9 mouse cellular contexts compared by ENCODE assay signal in the genomic region with DNA sequence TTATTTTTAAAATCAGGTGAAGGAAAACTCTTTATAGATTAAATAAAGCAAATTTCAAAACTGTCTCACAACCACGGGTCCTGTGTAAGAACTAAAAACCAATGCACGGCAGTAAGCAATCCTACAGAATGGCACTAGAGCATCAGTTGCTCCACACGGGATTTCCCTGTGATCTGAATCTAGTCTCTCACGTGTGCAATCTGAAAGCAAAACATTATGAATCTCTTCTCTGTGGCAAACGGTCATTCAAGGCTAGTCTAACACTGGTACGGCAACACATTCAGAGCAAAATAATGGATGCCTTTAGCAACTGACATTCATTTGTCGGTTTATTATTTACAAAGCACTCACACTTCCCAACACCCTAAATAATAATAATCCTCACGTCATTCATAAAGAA. TPM values are rescaled to one million over a fixed set of nuclear protein-coding genes. Genes with fewer than 3 reads are reported as not detected.
DNase-seq lines count a peak whose midpoint lies in the region; ATAC-seq and TF ChIP-seq lines count a peak whose summit lies in the region.
"Had no signal": no experiment of that assay in that cellular context is flagged by ENCODE, and none has a peak within 500 bp of the region (broad histone marks: within the 10 kb centered on the region; RNA-seq: fewer than 3 reads in every experiment).

No protein-coding gene starts in this region.

- ATAC-seq in limb, embryonic 14.5 days (ENCODE audit: low FRiP score, low read depth), result no peak
- no peak for ATAC-seq in stomach, embryonic 16.5 days (ENCODE audit: insufficient read depth, low FRiP score)
- no peak for ATAC-seq in megakaryocyte progenitor cell, adult 5-6 weeks (replicated peaks; ENCODE audit: poor library complexity)

- DNase-seq in spleen, adult 2 months (ENCODE audit: low read depth in 1 of 2, low spot score in 2 of 2), result no peak
- no peak for DNase-seq in spleen, adult 18-20 months
- DNase-seq in forebrain, embryonic 10.5 days (ENCODE audit: extremely low spot score, low spot score), result no peak
- no peak for DNase-seq in limb, embryonic 14.5 days (ENCODE audit: low spot score)
- no peak for DNase-seq in adrenal gland, adult 8-10 months
- DNase-seq in ovary, postnatal 14 days (ENCODE audit: low spot score), result no peak
- DNase-seq: cerebellum, postnatal 25 days had no signal

- H3K4me3 ChIP-seq in spleen, adult 2 months (ENCODE audit: extremely low read depth, insufficient read depth, insufficient read length), result 0 out of 2 replicates have a peak overlapping the region, but pooled peaks have one; percentile 89
- H3K4me3 ChIP-seq in forebrain, embryonic 10.5 days, result peak overlapping the region; percentile 87
- H3K4me3 ChIP-seq in limb, embryonic 14.5 days (replicated peaks; ENCODE audit: low read length), result peak overlapping the region; percentile 73
- H3K4me3 ChIP-seq in stomach, embryonic 16.5 days (replicated peaks; ENCODE audit: low read length), result peak overlapping the region; percentile 73

- no peak overlapping the region for H3K27ac ChIP-seq in spleen, adult 2 months (ENCODE audit: insufficient read depth, low read length)
- H3K27ac ChIP-seq in forebrain, embryonic 10.5 days, result peak overlapping the region; percentile 88; the same call in 1 of the 2 replicates
- no peak overlapping the region for H3K27ac ChIP-seq in limb, embryonic 14.5 days (replicated peaks; ENCODE audit: low read depth, low read length)
- no peak overlapping the region for H3K27ac ChIP-seq in stomach, embryonic 16.5 days (ENCODE audit: low read length)

- H3K9ac ChIP-seq in limb, embryonic 14.5 days (ENCODE audit: low read depth, low read length, severe bottlenecking), result peak overlapping the region; percentile 75
- peak overlapping the region; percentile 81 for H3K9ac ChIP-seq in stomach, embryonic 16.5 days (ENCODE audit: low read length)

- peaks cover 2% of the 10 kb centered on the region; the same call in 1 of the 2 replicates for H3K4me1 ChIP-seq in spleen, adult 2 months (ENCODE audit: control insufficient read depth, insufficient read depth, insufficient read length)
- peaks cover 19% of the 10 kb centered on the region for H3K4me1 ChIP-seq in forebrain, embryonic 10.5 days
- H3K4me1 ChIP-seq in limb, embryonic 14.5 days (ENCODE audit: control insufficient read depth, insufficient read depth, low read length), result peaks cover 7% of the 10 kb centered on the region; the same call in 1 of the 2 replicates
- H3K4me1 ChIP-seq in stomach, embryonic 16.5 days (ENCODE audit: control insufficient read depth, insufficient read depth, low read length), result peaks cover 8% of the 10 kb centered on the region

- TF ChIP-seq POLR2A in spleen, adult 2 months (IDR thresholded peaks at IDR 0.05; ENCODE audit: low read depth, low read length), result no peak
- no peak for TF ChIP-seq POLR2A in limb, embryonic 14.5 days (IDR thresholded peaks at IDR 0.05; ENCODE audit: borderline replicate concordance, extremely low read depth, insufficient read depth, insufficient read length)

- no peak for TF ChIP-seq CTCF in spleen, adult 2 months (IDR thresholded peaks at IDR 0.05; ENCODE audit: extremely low read depth, insufficient read depth, insufficient read length, insufficient replicate concordance)

- no peaks in the 10 kb centered on the region for H3K27me3 ChIP-seq in spleen, adult 2 months (ENCODE audit: control insufficient read depth, insufficient read depth, low read length)
- H3K27me3 ChIP-seq in forebrain, embryonic 10.5 days (ENCODE audit: poor library complexity, severe bottlenecking), result no peaks in the 10 kb centered on the region
- H3K27me3 ChIP-seq in limb, embryonic 14.5 days (ENCODE audit: control insufficient read depth, insufficient read depth, low read length), result no peaks in the 10 kb centered on the region
- no peaks in the 10 kb centered on the region for H3K27me3 ChIP-seq in stomach, embryonic 16.5 days (ENCODE audit: control insufficient read depth, insufficient read depth, low read length)

- H3K4me2 ChIP-seq in limb, embryonic 14.5 days (replicated peaks; ENCODE audit: low read depth, low read length, severe bottlenecking), result peak overlapping the region; percentile 74
- peak overlapping the region; percentile 66 for H3K4me2 ChIP-seq in stomach, embryonic 16.5 days (ENCODE audit: low read depth, low read length)

- H3K36me3 ChIP-seq in spleen, adult 2 months (ENCODE audit: control insufficient read depth, insufficient read depth, low read length), result peaks cover 7% of the 10 kb centered on the region
- peaks cover 38% of the 10 kb centered on the region for H3K36me3 ChIP-seq in forebrain, embryonic 10.5 days (replicated peaks)
- H3K36me3 ChIP-seq in limb, embryonic 14.5 days (ENCODE audit: control insufficient read depth, insufficient read depth, low read length), result peaks cover 22% of the 10 kb centered on the region
- peaks cover 7% of the 10 kb centered on the region; the same call in 1 of the 2 replicates for H3K36me3 ChIP-seq in stomach, embryonic 16.5 days (ENCODE audit: control insufficient read depth, insufficient read depth, low read length)

- WGBS in spleen, adult 2 months, result 23% methylated on average over 8 of the region's 8 CpGs
- WGBS in forebrain, embryonic 10.5 days, result 46% methylated on average over 8 of the region's 8 CpGs
- 34% methylated on average over 8 of the region's 8 CpGs for WGBS in limb, embryonic 14.5 days
- 29% methylated on average over 8 of the region's 8 CpGs for WGBS in stomach, embryonic 16.5 days

- no peaks in the 10 kb centered on the region for H3K9me3 ChIP-seq in forebrain, embryonic 10.5 days
- no peaks in the 10 kb centered on the region for H3K9me3 ChIP-seq in limb, embryonic 14.5 days (ENCODE audit: control insufficient read depth, low read length)
- no peaks in the 10 kb centered on the region for H3K9me3 ChIP-seq in stomach, embryonic 16.5 days (replicated peaks; ENCODE audit: control insufficient read depth, low read length)

RNA-seq across cellular contexts. Expression of a gene that starts 0.8 kb away (rescaled TPM):
- polyA plus RNA-seq in spleen, adult 2 months (2012; rRNA removed), result 2.1 and 2.6 TPM in 2 replicates
- 11.6 and 11.9 TPM in 2 replicates for polyA plus RNA-seq in forebrain, embryonic 10.5 days (2016; fragmentation: Nextera tagmentation; extraction: Ambion mirVana)
- polyA plus RNA-seq in limb, embryonic 14.5 days (2012; rRNA removed), result 12.3 and 15.0 TPM in 2 replicates
- polyA plus RNA-seq in limb, embryonic 14.5 days (2014; fragmentation: Nextera tagmentation; extraction: Ambion mirVana), result 7.7 and 7.9 TPM in 2 replicates
- polyA plus RNA-seq in stomach, embryonic 16.5 days (2015; fragmentation: Nextera tagmentation; extraction: Ambion mirVana), result 7.1 and 8.1 TPM in 2 replicates
- total RNA-seq in adrenal gland, adult 8-10 months (2022), result 10 to 100 TPM; 15.2 to 20.5 (median 16.4) TPM
- total RNA-seq in megakaryocyte progenitor cell, adult 5-6 weeks (2015), result 14.5 and 15.8 TPM in 2 replicates
- total RNA-seq in megakaryocyte progenitor cell, adult 5-6 weeks (2017), result 35.0 and 45.5 TPM in 2 replicates

RNA-seq across cellular contexts. Expression of a gene that starts 18.2 kb away (rescaled TPM):
- 1.0 and 1.7 TPM in 2 replicates for polyA plus RNA-seq in spleen, adult 2 months (2012; rRNA removed)
- polyA plus RNA-seq in forebrain, embryonic 10.5 days (2016; fragmentation: Nextera tagmentation; extraction: Ambion mirVana), result 1.8 and 2.2 TPM in 2 replicates
- 6.4 and 6.6 TPM in 2 replicates for polyA plus RNA-seq in limb, embryonic 14.5 days (2012; rRNA removed)
- 4.3 and 4.5 TPM in 2 replicates for polyA plus RNA-seq in limb, embryonic 14.5 days (2014; fragmentation: Nextera tagmentation; extraction: Ambion mirVana)
- 1.6 and 1.8 TPM in 2 replicates for polyA plus RNA-seq in stomach, embryonic 16.5 days (2015; fragmentation: Nextera tagmentation; extraction: Ambion mirVana)
- 10 to 100 TPM in 3 of 4 experiments, 1 to 10 TPM in 1; 9.0 to 12.1 (median 11.8) TPM for total RNA-seq in adrenal gland, adult 8-10 months (2022)
- 1.7 and 2.0 TPM in 2 replicates for total RNA-seq in megakaryocyte progenitor cell, adult 5-6 weeks (2015)
- 3.0 TPM in 2 replicates for total RNA-seq in megakaryocyte progenitor cell, adult 5-6 weeks (2017)
